23 mouse cellular contexts compared by ENCODE assay signal in the genomic region with DNA sequence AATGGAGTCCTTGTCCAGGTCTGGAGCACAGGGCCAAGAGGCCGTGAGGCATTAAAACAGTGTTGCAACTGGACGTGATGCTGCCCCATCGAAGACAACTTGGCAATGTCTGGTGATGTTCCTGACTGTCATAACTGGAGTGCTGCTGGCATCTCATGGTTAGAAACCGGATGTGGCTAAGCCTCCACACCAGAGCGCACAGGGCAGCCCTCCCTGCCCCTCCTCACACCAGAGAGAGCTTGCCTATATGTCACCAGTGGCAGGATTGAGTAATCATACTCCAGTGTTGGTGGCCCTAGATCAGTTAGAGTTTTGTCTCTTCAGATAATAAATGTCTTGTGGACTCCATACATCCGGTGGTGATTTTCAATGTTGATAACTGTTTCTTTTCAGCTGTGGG.
DNase-seq lines count a peak whose midpoint lies in the region; ATAC-seq and TF ChIP-seq lines count a peak whose summit lies in the region.
"Had no signal": no experiment of that assay in that cellular context is flagged by ENCODE, and none has a peak within 500 bp of the region (broad histone marks: within the 10 kb centered on the region; RNA-seq: fewer than 3 reads in every experiment).

No protein-coding gene starts in this region.

- no peak for TF ChIP-seq CTCF in lung, adult 2 months (IDR thresholded peaks at IDR 0.05; ENCODE audit: insufficient read depth, low read length)
- TF ChIP-seq CTCF in CH12.LX (conservative IDR thresholded peaks at IDR 0.05 in 1 of 2, IDR thresholded peaks at IDR 0.05 in 1 of 2; ENCODE audit: low read depth in 2 of 2, low read length in 2 of 2) = no peak

- in situ Hi-C loops in CH12.LX (cut with MboI; ENCODE audit: low pct_ligation_motif_present, low pct_unique_long_range_greater_than_20kb, low sequenced_read_pairs) = no loop called here

- TF ChIP-seq RAD21 in CH12.LX (IDR thresholded peaks at IDR 0.05; ENCODE audit: low read depth, low read length) = no peak

- no peaks in the 10 kb centered on the region for H3K9me3 ChIP-seq in liver, embryonic 11.5 days (ENCODE audit: control insufficient read depth, low read length)
- H3K9me3 ChIP-seq in liver, embryonic 12.5 days (replicated peaks) = no peaks in the 10 kb centered on the region
- H3K9me3 ChIP-seq in CH12.LX (replicated peaks; ENCODE audit: low read length) = no peaks in the 10 kb centered on the region
- no peaks in the 10 kb centered on the region for H3K9me3 ChIP-seq in forebrain, embryonic 13.5 days (replicated peaks)
- H3K9me3 ChIP-seq: embryonic facial prominence, embryonic 10.5 days; embryonic facial prominence, embryonic 12.5 days had no signal

- no peaks in the 10 kb centered on the region for H3K4me1 ChIP-seq in liver, embryonic 11.5 days (replicated peaks; ENCODE audit: control insufficient read depth, insufficient read depth, low read length)
- no peaks in the 10 kb centered on the region for H3K4me1 ChIP-seq in liver, embryonic 12.5 days
- H3K4me1 ChIP-seq in lung, adult 2 months (ENCODE audit: control insufficient read depth, insufficient read depth, low read length) = no peaks in the 10 kb centered on the region
- H3K4me1 ChIP-seq in CH12.LX (ENCODE audit: control insufficient read depth in 1 of 2, insufficient read depth in 2 of 2) = 0 out of 4 replicates have a peak, but pooled peaks cover 2 to 3% of the 10 kb centered on the region in 2 experiments
- no peaks in the 10 kb centered on the region for H3K4me1 ChIP-seq in forebrain, embryonic 13.5 days
- H3K4me1 ChIP-seq: embryonic facial prominence, embryonic 12.5 days had no signal

- 80% methylated on average over 6 of the region's 6 CpGs for WGBS in liver, embryonic 11.5 days
- WGBS in liver, embryonic 12.5 days (ENCODE audit: insufficient replicate concordance) = 60% methylated on average over 6 of the region's 6 CpGs
- 77% methylated on average over 6 of the region's 6 CpGs for WGBS in lung, adult 2 months
- WGBS in forebrain, embryonic 13.5 days = 85% methylated on average over 6 of the region's 6 CpGs

- TF ChIP-seq EP300 in CH12.LX (IDR thresholded peaks at IDR 0.05; ENCODE audit: low read length) = no peak

- H3K79me2 ChIP-seq in CH12.LX (replicated peaks; ENCODE audit: control insufficient read depth, extremely low read depth, insufficient read depth, poor library complexity, severe bottlenecking) = no peaks in the 10 kb centered on the region

- no peak overlapping the region for H3K4me3 ChIP-seq in liver, embryonic 11.5 days (ENCODE audit: low read depth, low read length)
- no peak overlapping the region for H3K4me3 ChIP-seq in liver, embryonic 12.5 days
- no peak overlapping the region for H3K4me3 ChIP-seq in lung, adult 2 months (replicated peaks; ENCODE audit: extremely low read depth, low read depth, low read length)
- H3K4me3 ChIP-seq in CH12.LX (replicated peaks in 1 of 3; ENCODE audit: low read depth in 2 of 3, low read length in 2 of 3, poor library complexity in 1 of 3) = no peak overlapping the region
- no peak overlapping the region for H3K4me3 ChIP-seq in forebrain, embryonic 13.5 days
- H3K4me3 ChIP-seq: embryonic facial prominence, embryonic 10.5 days; embryonic facial prominence, embryonic 12.5 days had no signal

- no peak for TF ChIP-seq POLR2A in lung, adult 2 months (IDR thresholded peaks at IDR 0.05; ENCODE audit: borderline replicate concordance, extremely low read depth, low read depth, low read length)
- no peak for TF ChIP-seq POLR2A in CH12.LX (IDR thresholded peaks at IDR 0.05; ENCODE audit: low read depth, low read length)

- H3K27me3 ChIP-seq in liver, embryonic 11.5 days (replicated peaks; ENCODE audit: control insufficient read depth, insufficient read depth, low read length) = no peaks in the 10 kb centered on the region
- no peaks in the 10 kb centered on the region for H3K27me3 ChIP-seq in liver, embryonic 12.5 days (replicated peaks)
- peaks cover 81% of the 10 kb centered on the region for H3K27me3 ChIP-seq in CH12.LX (replicated peaks)
- no peaks in the 10 kb centered on the region for H3K27me3 ChIP-seq in forebrain, embryonic 13.5 days
- H3K27me3 ChIP-seq: embryonic facial prominence, embryonic 12.5 days had no signal

- H3K9ac ChIP-seq in liver, embryonic 11.5 days (ENCODE audit: low read depth, low read length) = no peak overlapping the region
- H3K9ac ChIP-seq in liver, embryonic 12.5 days = no peak overlapping the region
- no peak overlapping the region for H3K9ac ChIP-seq in CH12.LX (ENCODE audit: insufficient read depth, low read depth)
- no peak overlapping the region for H3K9ac ChIP-seq in forebrain, embryonic 13.5 days
- H3K9ac ChIP-seq: embryonic facial prominence, embryonic 12.5 days had no signal

- H3K36me3 ChIP-seq in liver, embryonic 11.5 days (ENCODE audit: control insufficient read depth, insufficient read depth, low read length) = peaks cover 12% of the 10 kb centered on the region; the same call in 1 of the 2 replicates
- peaks cover 59% of the 10 kb centered on the region for H3K36me3 ChIP-seq in liver, embryonic 12.5 days
- no peaks in the 10 kb centered on the region for H3K36me3 ChIP-seq in CH12.LX (replicated peaks in 1 of 2; ENCODE audit: control insufficient read depth in 1 of 2, insufficient read depth in 1 of 2, low read length in 1 of 2)
- peaks cover 14% of the 10 kb centered on the region for H3K36me3 ChIP-seq in forebrain, embryonic 13.5 days (ENCODE audit: poor library complexity, severe bottlenecking)

- DNase-seq in liver, embryonic 11.5 days (ENCODE audit: low spot score) = peak; percentile 4
- DNase-seq in lung, postnatal 10 days = peak; percentile 28
- no peak for DNase-seq in lung, adult 2 months
- DNase-seq in 416B (ENCODE audit: low read depth) = peak; percentile 42
- peak; percentile 2 for DNase-seq in CH12.LX (ENCODE audit: extremely low read depth)
- DNase-seq in ovary, postnatal 10 days (ENCODE audit: low spot score) = no peak
- DNase-seq: adrenal gland, adult 8-10 months; adrenal gland, postnatal 14 days; adrenal gland, postnatal 36 days; B cell, adult 2 months; cerebellum, adult 11-12 months; cerebellum, adult 2 months; cerebellum, adult 9-10 months; cerebellum, postnatal 10 days; cerebellum, postnatal 25 days had no signal

- no peak overlapping the region for H3K27ac ChIP-seq in liver, embryonic 11.5 days (ENCODE audit: low read depth, low read length)
- no peak overlapping the region for H3K27ac ChIP-seq in liver, embryonic 12.5 days
- H3K27ac ChIP-seq in CH12.LX (ENCODE audit: insufficient read depth, low read depth) = no peak overlapping the region
- no peak overlapping the region for H3K27ac ChIP-seq in forebrain, embryonic 13.5 days
- H3K27ac ChIP-seq: embryonic facial prominence, embryonic 10.5 days; embryonic facial prominence, embryonic 12.5 days had no signal

- dilution Hi-C loops in CH12.LX (cut with MboI; ENCODE audit: extremely low pct_ligation_motif_present, extremely low pct_unique_long_range_greater_than_20kb, low sequenced_read_pairs) = no loop called here

- H3K4me2 ChIP-seq in liver, embryonic 11.5 days = no peak overlapping the region
- H3K4me2 ChIP-seq in liver, embryonic 12.5 days = no peak overlapping the region
- no peak overlapping the region for H3K4me2 ChIP-seq in CH12.LX (ENCODE audit: insufficient read depth, low read depth, poor library complexity, severe bottlenecking)
- no peak overlapping the region for H3K4me2 ChIP-seq in forebrain, embryonic 13.5 days
- H3K4me2 ChIP-seq: embryonic facial prominence, embryonic 12.5 days had no signal

- no peak for ATAC-seq in liver, embryonic 11.5 days (replicated peaks; ENCODE audit: low FRiP score)
- ATAC-seq in liver, embryonic 12.5 days = no peak
- no peak for ATAC-seq in forebrain, embryonic 13.5 days
- ATAC-seq: activated CD4-positive, CD25-positive, alpha-beta regulatory T cell, adult 4 months; CD4-positive, CD25-positive, alpha-beta regulatory T cell, adult 4 months; forebrain, embryonic 14.5 days; forebrain, embryonic 16.5 days had no signal

TF ChIP-seq in CH12.LX, 34 proteins besides CTCF, POLR2A, EP300 and RAD21:
- TF ChIP-seq ZNF384 (IDR thresholded peaks at IDR 0.05; ENCODE audit: low read depth, low read length) = no peak
- no peak for TF ChIP-seq MAFK (IDR thresholded peaks at IDR 0.05; ENCODE audit: insufficient replicate concordance, low read length)
- no peak for TF ChIP-seq CHD2 (IDR thresholded peaks at IDR 0.05; ENCODE audit: low read length)
- no peak for TF ChIP-seq NELFE (IDR thresholded peaks at IDR 0.05; ENCODE audit: low read depth, low read length)
- TF ChIP-seq CHD1 (IDR thresholded peaks at IDR 0.05; ENCODE audit: low read depth, low read length) = no peak
- no peak for TF ChIP-seq E2F4 (IDR thresholded peaks at IDR 0.05; ENCODE audit: insufficient replicate concordance, low read depth, low read length)
- no peak for TF ChIP-seq USF2 (conservative IDR thresholded peaks at IDR 0.05; ENCODE audit: low read depth, low read length)
- TF ChIP-seq JUND (conservative IDR thresholded peaks at IDR 0.05; ENCODE audit: low read depth, low read length) = no peak
- no peak for TF ChIP-seq JUN (IDR thresholded peaks at IDR 0.05; ENCODE audit: insufficient read depth, low read depth, low read length)
- no peak for TF ChIP-seq HCFC1 (IDR thresholded peaks at IDR 0.05; ENCODE audit: low read depth, low read length)
- TF ChIP-seq MAX (IDR thresholded peaks at IDR 0.05; ENCODE audit: low read length) = no peak
- no peak for TF ChIP-seq IRF4 (IDR thresholded peaks at IDR 0.05; ENCODE audit: low read depth, low read length)
- TF ChIP-seq MAZ (IDR thresholded peaks at IDR 0.05; ENCODE audit: low read depth, low read length) = no peak
- no peak for TF ChIP-seq TBP (conservative IDR thresholded peaks at IDR 0.05; ENCODE audit: low read depth, low read length)
TF ChIP-seq in CH12.LX: peak in this region for 0.

Comparison
In these comparisons a context has a peak if more than half of its experiments do, and no peak if none do; other contexts are left out.
1. DNase-seq: peak in liver, embryonic 11.5 days (single experiment), lung, postnatal 10 days (single experiment), 416B (single experiment) and CH12.LX (single experiment); none in lung, adult 2 months (single experiment) and ovary, postnatal 10 days (single experiment).